Mouse (Mus musculus) myocyte (in vitro differentiated cells): ENCODE measurements at regions not wholly inside any gene's neighbourhood (a gene's known extent, or its start where the extent isn't known, plus 50 kb on each side); places are given as distances from the start of the nearest gene placed in this dataset.

ENCODE experiments used
- CEBPB ChIP-seq: IDR thresholded peaks from 2 replicates; pipeline ENCODE4 v1.6.1; 2011; ENCODE audit warnings: mild to moderate bottlenecking, moderate library complexity; ENCODE audit not compliant: poor library complexity, insufficient read depth, severe bottlenecking
- E2F4 ChIP-seq: IDR thresholded peaks from one replicate; pipeline ENCODE4 v1.6.1; 2011; ENCODE audit warnings: mild to moderate bottlenecking, control low read depth, moderate library complexity; ENCODE audit not compliant: insufficient read depth
- MAX ChIP-seq: IDR thresholded peaks from one replicate; pipeline ENCODE4 v1.6.1; 2011; ENCODE audit warnings: low read depth, mild to moderate bottlenecking, control low read depth
- POLR2A ChIP-seq: IDR thresholded peaks from one replicate; pipeline ENCODE4 v1.6.1; 2011; ENCODE audit warnings: low read depth, mild to moderate bottlenecking, control low read depth, moderate library complexity; ENCODE audit not compliant: insufficient read length
- TCF12 ChIP-seq: IDR thresholded peaks from one replicate; pipeline ENCODE4 v1.6.1; 2011; ENCODE audit warnings: mild to moderate bottlenecking, control low read depth; ENCODE audit not compliant: poor library complexity, insufficient read depth, severe bottlenecking

GRCm38 (mm10) chr3:134082461-134082860, 153.8 kb upstream of the Cxxc4 start:
- no peak for TF ChIP-seq E2F4
- TF ChIP-seq MAX, result no peak
- no peak for TF ChIP-seq CEBPB
- no peak for TF ChIP-seq POLR2A
- no peak for TF ChIP-seq TCF12
